Mouse (Mus musculus) brain, embryonic 14.5 days (tissue): ENCODE results near the gene Gucd1. TPM values are rescaled to one million over a fixed set of nuclear protein-coding genes. Genes with fewer than 3 reads are reported as not detected.
"Not testable (repeated sequence)": the region's sequence is repeated elsewhere in the genome, so short reads cannot be mapped to it uniquely, and the experiment has no call there.

Source experiments
- DNase-seq: peaks from one replicate; pipeline ENCODE4 v3.0.0-alpha.2; 2011; ENCODE audit warnings: low read depth
- CTCF ChIP-seq: fragments of 200-500 bp; IDR thresholded peaks from 2 replicates; pipeline ENCODE4 v1.5.1; 2012; ENCODE audit warnings: inconsistent platforms, mild to moderate bottlenecking, moderate library complexity, borderline replicate concordance; ENCODE audit not compliant: insufficient read depth, insufficient read length; ENCODE audit errors: extremely low read depth
- POLR2A ChIP-seq: fragments of 200-500 bp; IDR thresholded peaks from 2 replicates; pipeline ENCODE4 v1.6.1; 2012; ENCODE audit warnings: mild to moderate bottlenecking, inconsistent platforms, borderline replicate concordance; ENCODE audit not compliant: poor library complexity, insufficient read depth, insufficient read length, severe bottlenecking; ENCODE audit errors: extremely low read depth
- polyA plus RNA-seq: library from polyadenylated mRNA; depleted of rRNA; stranded (reverse); fragments of >200 nt; gene quantifications from 2 replicates; pipeline ENCODE4 v1.2.3, GENCODE M21; 2012

Gucd1 gene
- polyA plus RNA-seq, 1 experiment, result 33.2 TPM

- DNase-seq, result no peak
- TF ChIP-seq POLR2A, result no peak
- no peak for TF ChIP-seq CTCF
These were observed 5.9 kb downstream of the Gucd1 start for GRCm38 (mm10) chr10:75511897-75512296.

GRCm38 (mm10) chr10:75511060-75511459 lies 6.7 kb downstream of the Gucd1 start:
- TF ChIP-seq CTCF (no peak), POLR2A (no peak)
- DNase-seq, result no peak

DNA sequence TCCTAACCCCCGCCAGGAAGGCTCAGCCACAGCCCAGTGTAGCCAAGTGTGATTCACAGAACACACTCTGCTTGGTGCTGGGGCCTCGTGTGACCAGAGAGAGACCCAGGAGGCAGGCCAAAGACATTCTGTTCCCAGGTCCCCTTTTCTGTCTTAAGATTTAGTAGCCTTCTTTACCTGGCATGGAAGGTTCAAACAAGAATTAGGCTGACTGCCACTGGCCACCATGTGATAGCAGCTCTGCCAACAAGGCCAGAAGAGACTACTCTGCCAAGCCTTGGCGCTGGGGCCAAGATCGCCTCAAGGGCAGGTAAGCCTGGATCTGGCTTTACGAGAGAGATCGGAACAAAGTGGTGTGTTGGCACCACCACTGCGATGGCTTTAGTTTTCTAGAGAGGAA lies 7.3 kb downstream of the Gucd1 start:
- TF ChIP-seq POLR2A (no peak), CTCF (no peak)
- DNase-seq, result no peak

DNA sequence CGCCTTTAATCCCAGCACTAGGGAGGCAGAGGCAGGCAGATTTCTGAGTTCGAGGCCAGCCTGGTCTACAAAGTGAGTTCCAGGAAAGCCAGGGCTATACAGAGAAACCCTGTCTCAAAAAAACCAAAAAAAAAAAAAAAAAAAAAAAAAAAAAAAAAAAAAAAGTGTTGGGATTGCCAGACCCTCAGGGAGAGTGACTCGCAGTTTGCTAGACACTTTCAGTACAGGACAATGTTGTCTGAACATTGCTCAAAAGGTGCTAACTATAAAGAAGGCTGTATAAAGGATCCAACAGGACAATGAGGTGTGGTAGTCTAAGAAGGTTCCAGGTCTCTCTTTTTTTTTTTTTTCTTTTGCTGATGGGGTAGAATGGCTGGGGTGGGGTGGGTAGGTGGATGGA lies 11.8 kb downstream of the Gucd1 start:
- not testable (repeated sequence) for DNase-seq

DNA sequence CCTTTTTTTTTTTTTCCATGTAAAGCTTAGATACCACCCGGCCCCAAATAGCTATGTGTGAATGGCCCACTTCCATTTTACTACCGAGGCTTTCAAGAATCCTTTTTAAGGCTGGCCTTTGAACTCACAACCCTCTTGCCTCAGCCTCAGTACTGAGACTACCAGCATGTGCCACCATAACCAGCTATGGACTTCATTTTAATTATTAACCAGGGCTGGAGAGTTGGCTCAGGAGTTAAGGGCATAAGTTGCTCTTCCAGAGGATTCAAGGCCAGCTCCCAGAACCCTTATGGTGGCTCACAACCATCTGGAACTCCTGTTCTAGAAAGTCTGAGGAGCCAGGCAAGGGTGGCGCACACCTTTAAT lies 12.7 kb downstream of the Gucd1 start:
- no peak for DNase-seq
- TF ChIP-seq POLR2A (no peak), CTCF (no peak)

GRCm38 (mm10) chr10:75504234-75505129 lies 13.3 kb downstream of the Gucd1 start:
- TF ChIP-seq POLR2A, result no peak
- no peak for TF ChIP-seq CTCF
- no peak for DNase-seq

DNA sequence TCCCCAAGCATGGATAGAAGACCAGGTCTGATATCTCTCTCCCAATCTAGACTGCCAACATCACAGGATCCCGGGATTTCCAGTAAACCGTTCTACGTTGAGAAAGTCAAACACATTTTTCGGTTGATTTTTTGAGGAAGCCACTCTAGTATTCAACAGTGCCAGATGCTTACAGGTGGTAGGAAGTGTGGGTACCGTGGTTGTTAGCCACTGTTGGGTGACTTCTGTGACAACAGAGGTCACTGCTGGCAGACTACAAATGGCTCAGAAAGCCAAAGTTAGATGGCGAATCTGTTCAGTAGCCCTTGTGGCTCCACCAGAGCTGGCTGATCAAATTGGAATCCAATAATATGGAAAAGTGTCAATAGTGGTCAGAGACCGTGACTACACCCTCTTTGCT lies 14.1 kb downstream of the Gucd1 start:
- TF ChIP-seq POLR2A (no peak), CTCF (no peak)
- no peak for DNase-seq

GRCm38 (mm10) chr10:75501641-75502040 lies 16.1 kb downstream of the Gucd1 start:
- TF ChIP-seq POLR2A (no peak), CTCF (no peak)
- DNase-seq, result no peak

DNA sequence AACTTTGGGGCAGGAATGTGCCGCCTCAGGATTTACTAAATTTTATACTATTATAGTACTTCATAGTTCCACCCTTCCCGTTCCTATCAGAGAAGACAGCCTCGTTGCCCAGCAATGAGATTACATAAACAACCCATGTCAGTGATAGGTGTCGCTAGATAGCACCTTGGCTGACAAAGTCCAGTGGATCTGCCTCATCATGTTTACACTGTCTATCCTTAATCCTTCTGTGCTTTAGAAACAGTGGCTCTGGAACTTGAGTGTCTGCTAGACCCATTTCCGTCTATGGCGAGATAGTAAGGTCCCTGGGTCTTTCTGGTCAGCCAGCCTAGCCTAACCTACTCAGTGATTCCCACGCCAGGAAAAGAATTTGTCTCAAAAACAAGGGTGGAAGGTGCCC lies 17.4 kb downstream of the Gucd1 start:
- TF ChIP-seq POLR2A, result no peak
- no peak for TF ChIP-seq CTCF
- no peak for DNase-seq

DNA sequence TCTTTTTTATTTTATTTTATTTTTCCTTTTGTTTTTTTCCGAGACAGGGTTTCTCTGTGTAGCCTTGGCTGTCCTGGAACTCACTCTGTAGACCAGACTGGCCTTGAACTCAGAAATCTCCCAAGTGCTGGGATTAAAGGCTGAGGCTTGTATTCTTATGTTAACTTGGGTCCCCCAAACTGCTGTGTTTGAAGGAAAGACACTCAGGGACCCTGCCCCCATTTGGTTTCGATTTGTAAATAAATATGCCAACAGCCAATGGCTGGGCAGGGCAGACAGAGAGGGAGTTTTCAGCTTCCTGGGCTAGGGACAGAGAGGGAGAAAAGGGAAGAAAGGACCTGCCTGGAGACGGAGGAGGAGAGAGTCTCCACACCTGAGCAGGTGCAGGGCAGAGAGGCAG lies 18.0 kb downstream of the Gucd1 start:
- DNase-seq, result no peak
- TF ChIP-seq POLR2A, result no peak
- TF ChIP-seq CTCF, result no peak

GRCm38 (mm10) chr10:75499214-75499613 lies 18.6 kb downstream of the Gucd1 start:
- DNase-seq, result not testable (repeated sequence)

DNA sequence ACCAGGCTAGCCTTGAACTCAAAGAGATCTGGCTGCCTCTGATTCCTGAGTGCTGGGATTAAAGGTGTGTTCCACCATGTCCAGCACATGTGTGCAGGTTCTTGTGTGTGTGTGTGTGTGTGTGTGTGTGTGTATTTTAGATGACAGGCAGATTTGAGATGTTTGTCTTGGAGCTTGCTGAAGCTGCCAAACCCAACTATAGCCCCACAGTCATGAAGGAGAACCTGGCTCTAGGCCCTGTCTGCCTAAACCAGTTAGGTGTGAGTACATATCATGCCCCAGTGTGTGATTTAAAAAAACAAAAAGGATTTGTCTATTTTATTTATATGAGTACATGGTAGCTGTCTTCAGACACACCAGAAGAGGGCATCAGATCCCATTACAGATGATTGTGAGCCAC lies 21.9 kb downstream of the Gucd1 start:
- no peak for DNase-seq
- TF ChIP-seq POLR2A, result no peak
- no peak for TF ChIP-seq CTCF

- TF ChIP-seq CTCF (no peak), POLR2A (no peak)
- DNase-seq, result no peak
These were observed 22.5 kb downstream of the Gucd1 start for GRCm38 (mm10) chr10:75495304-75495703.

DNA sequence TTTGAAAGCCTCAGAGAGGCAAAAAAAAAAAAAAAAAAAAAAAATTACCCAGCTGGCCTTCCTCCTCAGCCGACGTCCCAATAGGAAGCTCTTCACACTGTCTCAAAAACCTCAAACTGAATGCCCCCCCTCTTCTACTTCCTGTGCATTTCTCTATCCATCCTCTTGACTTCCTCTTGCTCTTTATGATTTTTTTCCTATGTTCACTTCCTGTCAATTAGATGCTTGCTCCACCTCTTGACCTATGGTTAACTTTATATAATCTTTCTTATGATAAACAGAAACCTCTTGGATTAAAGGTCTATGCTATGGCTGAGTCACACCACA lies 25.9 kb downstream of the Gucd1 start:
- no peak for TF ChIP-seq POLR2A
- DNase-seq, result no peak
